Mouse (Mus musculus) lung, embryonic 16.5 days (tissue): ENCODE measurements around the gene Rhebl1. TPM values are rescaled to one million over a fixed set of nuclear protein-coding genes. Genes with fewer than 3 reads are reported as not detected.

ENCODE experiments used
- ATAC-seq: fragments of 200-750 bp; cut with Nextera tagmentation; 2 replicates; pipeline ENCODE4 v1.8.0; 2017; ENCODE audit warnings: low read depth, mild to moderate bottlenecking, moderate library complexity
- H3K27ac ChIP-seq: fragments of 300-500 bp; sonication (generic); 2 replicates; pipeline ENCODE4 v1.5.1; 2014; ENCODE audit warnings: mild to moderate bottlenecking, control low read depth, low read length
- H3K27me3 ChIP-seq: fragments of 300-500 bp; sonication (generic); 2 replicates; pipeline ENCODE4 v1.6.1; 2014; ENCODE audit warnings: low read depth, low read length, mixed read lengths; ENCODE audit not compliant: control insufficient read depth, insufficient read depth
- H3K36me3 ChIP-seq: fragments of 300-500 bp; sonication (generic); 2 replicates; pipeline ENCODE4 v1.6.1; 2014; ENCODE audit warnings: low read length; ENCODE audit not compliant: control insufficient read depth, insufficient read depth
- H3K4me1 ChIP-seq: fragments of 300-500 bp; sonication (generic); replicated peaks from 2 replicates; pipeline ENCODE4 v1.6.1; 2014; ENCODE audit warnings: low read length, mixed read lengths; ENCODE audit not compliant: control insufficient read depth, insufficient read depth
- H3K4me2 ChIP-seq: fragments of 300-500 bp; sonication (generic); 2 replicates; pipeline ENCODE4 v1.6.1; 2014; ENCODE audit warnings: low read depth, low read length, control low read depth
- H3K4me3 ChIP-seq: fragments of 300-500 bp; sonication (generic); 2 replicates; pipeline ENCODE4 v1.5.1; 2014; ENCODE audit warnings: mild to moderate bottlenecking, low read length, control low read depth
- H3K9ac ChIP-seq: fragments of 300-500 bp; sonication (generic); 2 replicates; pipeline ENCODE4 v1.6.1; 2014; ENCODE audit warnings: low read length, control low read depth
- H3K9me3 ChIP-seq: fragments of 300-500 bp; sonication (generic); 2 replicates; pipeline ENCODE4 v1.6.1; 2016; ENCODE audit warnings: low read length; ENCODE audit not compliant: control insufficient read depth
- WGBS: fragments of 180-500 bp; shearing (Covaris S2); extraction: QIAGEN DNeasy Blood & Tissue Kit; methylation state at CpG from one replicate; pipeline ENCODE4 v1.1.7; 2014; 5-methylcytosine and 5-hydroxymethylcytosine counted together
- polyA plus RNA-seq: library from polyadenylated mRNA; unstranded; fragments of >200 nt; fragmentation: Nextera tagmentation; extraction: Ambion mirVana; gene quantifications from 2 replicates; pipeline ENCODE4 v1.2.1, GENCODE M21; 2015

Rhebl1 gene
- polyA plus RNA-seq, 1 experiment from 2014 or later: 9.4 TPM

GRCm38 (mm10) chr15:98849165-98849564, 45.2 kb downstream of the Rhebl1 start:
- H3K27me3 ChIP-seq: no peaks in the 10 kb centered on the region
- H3K36me3 ChIP-seq: peaks cover 93% of the 10 kb centered on the region
- ATAC-seq: no peak
- no peak overlapping the region for H3K4me2 ChIP-seq
- H3K4me3 ChIP-seq: no peak overlapping the region
- no peak overlapping the region for H3K27ac ChIP-seq
- no peaks in the 10 kb centered on the region for H3K4me1 ChIP-seq
- no peak overlapping the region for H3K9ac ChIP-seq
- 93% methylated on average over 11 of the region's 11 CpGs for WGBS
- no peaks in the 10 kb centered on the region for H3K9me3 ChIP-seq

- no peak overlapping the region for H3K9ac ChIP-seq
- H3K27ac ChIP-seq: no peak overlapping the region
- H3K9me3 ChIP-seq: no peaks in the 10 kb centered on the region
- ATAC-seq: no peak
- H3K4me2 ChIP-seq: no peak overlapping the region
- H3K4me3 ChIP-seq: no peak overlapping the region
- no peaks in the 10 kb centered on the region for H3K4me1 ChIP-seq
- no peaks in the 10 kb centered on the region for H3K27me3 ChIP-seq
- peaks cover 87% of the 10 kb centered on the region for H3K36me3 ChIP-seq
- 82% methylated on average over 8 of the region's 8 CpGs for WGBS
Measured at GRCm38 (mm10) chr15:98846140-98846539, 48.2 kb downstream of the Rhebl1 start.

GRCm38 (mm10) chr15:98845149-98845548, 49.2 kb downstream of the Rhebl1 start:
- H3K27ac ChIP-seq: no peak overlapping the region
- no peak overlapping the region for H3K4me3 ChIP-seq
- H3K9me3 ChIP-seq: no peaks in the 10 kb centered on the region
- 97% methylated on average over 2 of the region's 2 CpGs for WGBS
- H3K36me3 ChIP-seq: peaks cover 88% of the 10 kb centered on the region
- no peaks in the 10 kb centered on the region for H3K27me3 ChIP-seq
- H3K4me2 ChIP-seq: no peak overlapping the region
- H3K9ac ChIP-seq: no peak overlapping the region
- ATAC-seq: no peak
- no peaks in the 10 kb centered on the region for H3K4me1 ChIP-seq

GRCm38 (mm10) chr15:98843595-98844223, 50.6 kb downstream of the Rhebl1 start:
- Histone ChIP-seq H3K4me1 (no peaks in the 10 kb centered on the region), H3K36me3 (peaks cover 87% of the 10 kb centered on the region), H3K27ac (no peak overlapping the region), H3K27me3 (no peaks in the 10 kb centered on the region), H3K4me2 (no peak overlapping the region), H3K4me3 (no peak overlapping the region), H3K9me3 (no peaks in the 10 kb centered on the region), H3K9ac (no peak overlapping the region)
- no peak for ATAC-seq
- 87% methylated on average over 11 of the region's 11 CpGs for WGBS

- no peaks in the 10 kb centered on the region for H3K4me1 ChIP-seq
- H3K27me3 ChIP-seq: no peaks in the 10 kb centered on the region
- no peaks in the 10 kb centered on the region for H3K9me3 ChIP-seq
- ATAC-seq: no peak
- H3K4me3 ChIP-seq: no peak overlapping the region
- H3K9ac ChIP-seq: no peak overlapping the region
- 92% methylated on average over 30 of the region's 30 CpGs for WGBS
- peaks cover 79% of the 10 kb centered on the region for H3K36me3 ChIP-seq
- no peak overlapping the region for H3K4me2 ChIP-seq
- no peak overlapping the region for H3K27ac ChIP-seq
Measured at GRCm38 (mm10) chr15:98839671-98840585, 54.4 kb downstream of the Rhebl1 start.

- H3K4me3 ChIP-seq: no peak overlapping the region
- no peaks in the 10 kb centered on the region for H3K4me1 ChIP-seq
- H3K9ac ChIP-seq: no peak overlapping the region
- peaks cover 77% of the 10 kb centered on the region for H3K36me3 ChIP-seq
- 96% methylated on average over 14 of the region's 14 CpGs for WGBS
- no peak overlapping the region for H3K4me2 ChIP-seq
- ATAC-seq: no peak
- no peaks in the 10 kb centered on the region for H3K9me3 ChIP-seq
- no peaks in the 10 kb centered on the region for H3K27me3 ChIP-seq
- H3K27ac ChIP-seq: no peak overlapping the region
Measured at GRCm38 (mm10) chr15:98839161-98839560, 55.2 kb downstream of the Rhebl1 start.

GRCm38 (mm10) chr15:98837743-98838103, 56.6 kb downstream of the Rhebl1 start:
- H3K4me1 ChIP-seq: no peaks in the 10 kb centered on the region
- no peak overlapping the region for H3K4me2 ChIP-seq
- WGBS: 71% methylated on average over 4 of the region's 4 CpGs
- H3K4me3 ChIP-seq: no peak overlapping the region
- ATAC-seq: no peak
- H3K27ac ChIP-seq: no peak overlapping the region
- H3K9ac ChIP-seq: no peak overlapping the region
- no peaks in the 10 kb centered on the region for H3K27me3 ChIP-seq
- no peaks in the 10 kb centered on the region for H3K9me3 ChIP-seq
- H3K36me3 ChIP-seq: peaks cover 73% of the 10 kb centered on the region

GRCm38 (mm10) chr15:98837006-98837742, 57.2 kb downstream of the Rhebl1 start:
- 88% methylated on average over 21 of the region's 21 CpGs for whole genome bisulfite sequencing
- no peak overlapping the region for H3K27ac ChIP-seq
- no peak for ATAC-seq
- peaks cover 72% of the 10 kb centered on the region for H3K36me3 ChIP-seq
- H3K9me3 ChIP-seq: no peaks in the 10 kb centered on the region
- peaks cover 1% of the 10 kb centered on the region for H3K4me1 ChIP-seq
- no peak overlapping the region for H3K9ac ChIP-seq
- H3K4me3 ChIP-seq: no peak overlapping the region
- H3K4me2 ChIP-seq: no peak overlapping the region
- H3K27me3 ChIP-seq: no peaks in the 10 kb centered on the region

GRCm38 (mm10) chr15:98835291-98835690, 59.0 kb downstream of the Rhebl1 start:
- H3K4me3 ChIP-seq: no peak overlapping the region
- 88% methylated on average over 14 of the region's 14 CpGs for WGBS
- no peaks in the 10 kb centered on the region for H3K9me3 ChIP-seq
- H3K9ac ChIP-seq: no peak overlapping the region
- no peaks in the 10 kb centered on the region for H3K27me3 ChIP-seq
- H3K27ac ChIP-seq: no peak overlapping the region
- peaks cover 56% of the 10 kb centered on the region for H3K36me3 ChIP-seq
- H3K4me1 ChIP-seq: peaks cover 6% of the 10 kb centered on the region
- no peak for ATAC-seq
- H3K4me2 ChIP-seq: no peak overlapping the region
